Mouse (Mus musculus): ENCODE data around the gene Ubtd1.

DNA sequence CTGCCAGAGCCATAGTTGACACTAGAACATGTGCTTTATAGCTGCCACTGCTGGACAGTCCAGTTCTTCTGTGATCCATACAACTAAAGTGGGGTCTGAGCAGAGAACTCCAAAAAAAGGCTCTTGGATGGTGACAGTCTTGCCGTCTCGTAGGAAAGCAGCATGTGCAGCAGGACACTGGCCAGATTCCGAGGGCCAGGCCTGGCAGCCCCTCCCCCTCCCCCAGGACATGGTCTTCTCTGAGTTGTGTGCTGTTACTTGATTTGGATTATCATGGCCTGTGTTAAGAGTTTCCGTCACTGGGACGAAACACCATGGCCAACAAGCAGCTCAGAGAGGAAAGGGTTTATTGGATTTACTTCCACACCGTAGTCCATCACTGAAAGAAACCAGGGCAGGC lies 22.7 kb downstream of the Ubtd1 start:
- TF ChIP-seq CTCF (IDR thresholded peaks at IDR 0.05) = no peak
- TF ChIP-seq POLR2A (IDR thresholded peaks at IDR 0.05; ENCODE audit: insufficient read depth, low read depth, low read length) = no peak
- TF ChIP-seq EP300 (IDR thresholded peaks at IDR 0.05; ENCODE audit: insufficient read depth, low read depth, low read length) = no peak

All from heart, adult 2 months (tissue).